Mouse (Mus musculus) Patski (cell line): Measurements from ENCODE around the gene Mta2. TPM values are rescaled to one million over a fixed set of nuclear protein-coding genes. Genes with fewer than 3 reads are reported as not detected.

ENCODE experiments used
- ATAC-seq: fragments of 100-300 bp; one replicate; pipeline ENCODE4 v1.8.0; 2021
- CTCF ChIA-PET: fragments of 350-600 bp; sonication (Branson Sonifier 250); formaldehyde crosslinking; loops from one replicate; lab custom pipeline; 2022; ENCODE audit warnings: inconsistent platforms; lab: Charles Lee
- POLR2A ChIA-PET: fragments of 350-600 bp; sonication (Branson Sonifier 250); formaldehyde crosslinking; loops from one replicate; lab custom pipeline; 2022; ENCODE audit warnings: antibody characterized with exemption, inconsistent platforms; lab: Charles Lee
- DNase-seq: peaks from one replicate; pipeline ENCODE4 v3.0.0-alpha.2; 2011; ENCODE audit warnings: low read depth, low spot score
- H3K27me3 ChIP-seq: fragments of 371-371 bp; one replicate; pipeline ENCODE4 v1.5.1; 2021
- CTCF ChIP-seq: fragments of 100-300 bp; IDR thresholded peaks from one replicate; pipeline ENCODE4 v1.5.1; 2021
- in situ Hi-C: fragments of 300-500 bp; cut with MboI; formaldehyde crosslinking; loops from 3 replicates; pipeline ENCODE4 v1.11.1; 2018; ENCODE audit warnings: low pct_unique_long_range_greater_than_20kb, mixed read lengths
- polyA plus RNA-seq: library from polyadenylated mRNA; unstranded; gene quantifications from one replicate; pipeline ENCODE4 v1.2.3, GENCODE M21; 2021

Gene Mta2
- polyA plus RNA-seq, 1 experiment from 2014 or later = 141 TPM

GRCm38 (mm10) chr19:8996601-8997000 is 54.9 kb downstream of the Mta2 start:
- ChIA-PET CTCF (interaction anchor here (0.8 to 5.6 kb wide), 7 partner anchors 20 to 116 kb away, joined by 3 to 30 read pairs (median 4); no protein-coding TSS in a partner anchor), POLR2A (no interaction called here)
- no peak for ATAC-seq
- no peak for TF ChIP-seq CTCF
- H3K27me3 ChIP-seq = no peaks in the 10 kb centered on the region
- in situ Hi-C loops = no loop called here
- DNase-seq = no peak

- ChIA-PET POLR2A (interaction anchor here (1.0 to 1.5 kb wide), 2 partner anchors 55 to 76 kb away, joined by 3 to 7 read pairs; no protein-coding TSS in a partner anchor), CTCF (interaction anchor here (0.8 to 5.6 kb wide), 5 partner anchors 25 to 85 kb away, joined by 3 to 30 read pairs (median 3); no protein-coding TSS in a partner anchor)
- in situ Hi-C loops = no loop called here
- DNase-seq (no peak), ATAC-seq (peak; percentile 93)
- TF ChIP-seq CTCF = no peak
- no peaks in the 10 kb centered on the region for H3K27me3 ChIP-seq
Measured at GRCm38 (mm10) chr19:8997546-8997945, 55.9 kb downstream of the Mta2 start.

GRCm38 (mm10) chr19:8998546-8998945 is 56.9 kb downstream of the Mta2 start:
- ChIA-PET POLR2A (no interaction called here), CTCF (interaction anchor here (0.9 to 5.6 kb wide), 3 partner anchors 25 to 84 kb away, joined by 3 to 30 read pairs (median 7); no protein-coding TSS in a partner anchor)
- TF ChIP-seq CTCF = no peak
- DNase-seq = no peak
- in situ Hi-C loops = no loop called here
- H3K27me3 ChIP-seq = no peaks in the 10 kb centered on the region
- no peak for ATAC-seq

- POLR2A ChIA-PET = no interaction called here
- TF ChIP-seq CTCF = no peak
- CTCF ChIA-PET = interaction anchor here (2.1 to 5.6 kb wide), 2 partner anchors 24 to 83 kb away, joined by 7 to 30 read pairs; no protein-coding TSS in a partner anchor
- in situ Hi-C loops = no loop called here
- DNase-seq (no peak), ATAC-seq (no peak)
- H3K27me3 ChIP-seq = no peaks in the 10 kb centered on the region
Measured at GRCm38 (mm10) chr19:8999223-8999622, 57.5 kb downstream of the Mta2 start.

Other genes with a start within 250 kb of the Mta2 start
- 807 TPM for gene Slc3a2, start 218.5 kb upstream of the Mta2 start, polyA plus RNA-seq
- gene Wdr74, start 206.0 kb upstream of the Mta2 start, polyA plus RNA-seq = 64.7 TPM
- gene 1700092M07Rik, start 201.2 kb upstream of the Mta2 start, polyA plus RNA-seq = 0.86 TPM
- 116 TPM for gene Stx5a, start 200.5 kb upstream of the Mta2 start, polyA plus RNA-seq
- gene Nxf1, start 184.8 kb upstream of the Mta2 start, polyA plus RNA-seq = 164 TPM
- 74.3 TPM for gene Tmem223, start 170.9 kb upstream of the Mta2 start, polyA plus RNA-seq
- 58.9 TPM for gene Tmem179b, start 167.4 kb upstream of the Mta2 start, polyA plus RNA-seq
- 25.8 TPM for gene Taf6l, start 155.5 kb upstream of the Mta2 start, polyA plus RNA-seq
- gene Polr2g, start 143.3 kb upstream of the Mta2 start, polyA plus RNA-seq = 148 TPM
- gene Zbtb3, start 139.3 kb upstream of the Mta2 start, polyA plus RNA-seq = 5.0 TPM
- 51.4 TPM for gene Ttc9c, start 122.5 kb upstream of the Mta2 start, polyA plus RNA-seq
- gene Hnrnpul2, start 121.9 kb upstream of the Mta2 start, polyA plus RNA-seq = 136 TPM
- 3.3 TPM for gene AC129217.1, start 112.1 kb upstream of the Mta2 start, polyA plus RNA-seq
- 4.1 TPM for gene Bscl2, start 104.4 kb upstream of the Mta2 start, polyA plus RNA-seq
- gene Gng3, start 102.7 kb upstream of the Mta2 start, polyA plus RNA-seq = 0.50 TPM
- 0.10 TPM for gene Lrrn4cl, start 91.1 kb upstream of the Mta2 start, polyA plus RNA-seq
- 270 TPM for gene Ubxn1, start 70.4 kb upstream of the Mta2 start, polyA plus RNA-seq
- gene Uqcc3, start 61.0 kb upstream of the Mta2 start, polyA plus RNA-seq = 50.7 TPM
- 15.4 TPM for gene Lbhd1, start 58.1 kb upstream of the Mta2 start, polyA plus RNA-seq
- not detected for gene Gm49403, start 57.9 kb upstream of the Mta2 start, polyA plus RNA-seq
- gene 1810009A15Rik, start 53.0 kb upstream of the Mta2 start, polyA plus RNA-seq = 69.6 TPM
- gene Gm49416, start 52.9 kb upstream of the Mta2 start, polyA plus RNA-seq = 5.9 TPM
- 31.2 TPM for gene Ints5, start 48.9 kb upstream of the Mta2 start, polyA plus RNA-seq
- 308 TPM for gene Ganab, start 43.8 kb upstream of the Mta2 start, polyA plus RNA-seq
- 53.3 TPM for gene B3gat3, start 21.5 kb upstream of the Mta2 start, polyA plus RNA-seq
- 9.1 TPM for gene Rom1, start 12.5 kb upstream of the Mta2 start, polyA plus RNA-seq
- gene Eml3, start 12.3 kb upstream of the Mta2 start, polyA plus RNA-seq = 56.5 TPM
- 24.6 TPM for gene Tut1, start 12.0 kb downstream of the Mta2 start, polyA plus RNA-seq
- gene Eef1g, start 25.2 kb downstream of the Mta2 start, polyA plus RNA-seq = 419 TPM
- 57.7 TPM for gene Ahnak, start 47.4 kb downstream of the Mta2 start, polyA plus RNA-seq
- gene Scgb1a1, start 146.1 kb downstream of the Mta2 start, polyA plus RNA-seq = not detected
- 9.5 TPM for gene Asrgl1, start 193.8 kb downstream of the Mta2 start, polyA plus RNA-seq